Mouse (Mus musculus): ENCODE data around the gene Nkiras1. TPM values are rescaled to one million over a fixed set of nuclear protein-coding genes. Genes with fewer than 3 reads are reported as not detected.
"Not testable (repeated sequence)": the region's sequence is repeated elsewhere in the genome, so short reads cannot be mapped to it uniquely, and the experiment has no call there.

The Nkiras1 gene
- polyA plus RNA-seq, 1 experiment from 2014 or later: 19.3 TPM

- ATAC-seq (replicated peaks; ENCODE audit: insufficient number of reproducible peaks, low FRiP score, low TSS enrichment); H3K27me3 ChIP-seq (ENCODE audit: control insufficient read depth, insufficient read depth, low read length); H3K4me2 ChIP-seq; H3K4me3 ChIP-seq (ENCODE audit: low read depth, low read length); H3K4me1 ChIP-seq (ENCODE audit: control insufficient read depth, insufficient read depth, low read length); H3K9ac ChIP-seq (ENCODE audit: low read depth, low read length); H3K36me3 ChIP-seq (ENCODE audit: control insufficient read depth, insufficient read depth, low read length); H3K9me3 ChIP-seq (replicated peaks; ENCODE audit: control insufficient read depth, low read length); H3K27ac ChIP-seq (ENCODE audit: low read depth, low read length): not testable (repeated sequence)
- 87% methylated on average over 2 of the region's 2 CpGs for WGBS (ENCODE audit: insufficient replicate concordance)
These were observed 34.3 kb upstream of the Nkiras1 start for GRCm38 (mm10) chr14:18236496-18237235.

GRCm38 (mm10) chr14:18237381-18237780 is 33.6 kb upstream of the Nkiras1 start:
- H3K36me3 ChIP-seq (ENCODE audit: control insufficient read depth, insufficient read depth, low read length): no peaks in the 10 kb centered on the region
- no peak for ATAC-seq (replicated peaks; ENCODE audit: insufficient number of reproducible peaks, low FRiP score, low TSS enrichment)
- WGBS (ENCODE audit: insufficient replicate concordance): 74% methylated on average over 4 of the region's 4 CpGs
- H3K4me1 ChIP-seq (ENCODE audit: control insufficient read depth, insufficient read depth, low read length): no peaks in the 10 kb centered on the region
- H3K27ac ChIP-seq (ENCODE audit: low read depth, low read length): no peak overlapping the region
- peak overlapping the region; percentile 88 for H3K4me3 ChIP-seq (ENCODE audit: low read depth, low read length)
- H3K4me2 ChIP-seq: peak overlapping the region; percentile 81
- no peak overlapping the region; the same call in 1 of the 2 replicates for H3K9ac ChIP-seq (ENCODE audit: low read depth, low read length)
- no peaks in the 10 kb centered on the region for H3K27me3 ChIP-seq (ENCODE audit: control insufficient read depth, insufficient read depth, low read length)
- no peaks in the 10 kb centered on the region for H3K9me3 ChIP-seq (replicated peaks; ENCODE audit: control insufficient read depth, low read length)

GRCm38 (mm10) chr14:18238131-18238749 is 32.7 kb upstream of the Nkiras1 start:
- WGBS (ENCODE audit: insufficient replicate concordance): under 1% methylated on average over 71 of the region's 71 CpGs
- Histone ChIP-seq H3K9ac (ENCODE audit: low read depth, low read length) (peak overlapping the region; percentile 78), H3K36me3 (ENCODE audit: control insufficient read depth, insufficient read depth, low read length) (no peaks in the 10 kb centered on the region), H3K4me2 (peak overlapping the region; percentile 81), H3K4me3 (ENCODE audit: low read depth, low read length) (peak overlapping the region; percentile 88), H3K27ac (ENCODE audit: low read depth, low read length) (peak overlapping the region; percentile 94), H3K4me1 (ENCODE audit: control insufficient read depth, insufficient read depth, low read length) (no peaks in the 10 kb centered on the region), H3K27me3 (ENCODE audit: control insufficient read depth, insufficient read depth, low read length) (no peaks in the 10 kb centered on the region), H3K9me3 (replicated peaks; ENCODE audit: control insufficient read depth, low read length) (no peaks in the 10 kb centered on the region)
- ATAC-seq (replicated peaks; ENCODE audit: insufficient number of reproducible peaks, low FRiP score, low TSS enrichment): peak; percentile 91

GRCm38 (mm10) chr14:18238750-18239731 is 31.9 kb upstream of the Nkiras1 start, which contains the start of gene Nr1d2:
Gene Nr1d2, minus strand, starts transcription at chr14:18239127.
- peak; percentile 90 for ATAC-seq (replicated peaks; ENCODE audit: insufficient number of reproducible peaks, low FRiP score, low TSS enrichment)
- Histone ChIP-seq H3K36me3 (ENCODE audit: control insufficient read depth, insufficient read depth, low read length) (no peaks in the 10 kb centered on the region), H3K4me2 (peak within 1 kb of the TSS; percentile 81), H3K27me3 (ENCODE audit: control insufficient read depth, insufficient read depth, low read length) (no peaks in the 10 kb centered on the region), H3K4me3 (ENCODE audit: low read depth, low read length) (peak within 1 kb of the TSS; percentile 88), H3K9me3 (replicated peaks; ENCODE audit: control insufficient read depth, low read length) (no peaks in the 10 kb centered on the region), H3K9ac (ENCODE audit: low read depth, low read length) (peak within 1 kb of the TSS; percentile 78), H3K27ac (ENCODE audit: low read depth, low read length) (peak within 1 kb of the TSS; percentile 94), H3K4me1 (ENCODE audit: control insufficient read depth, insufficient read depth, low read length) (no peaks in the 10 kb centered on the region)
- WGBS (ENCODE audit: insufficient replicate concordance): 1% methylated on average over 54 of the region's 66 CpGs

GRCm38 (mm10) chr14:18240132-18240531 is 30.8 kb upstream of the Nkiras1 start:
- Histone ChIP-seq H3K9ac (ENCODE audit: low read depth, low read length) (no peak overlapping the region), H3K27me3 (ENCODE audit: control insufficient read depth, insufficient read depth, low read length) (no peaks in the 10 kb centered on the region), H3K4me2 (no peak overlapping the region), H3K27ac (ENCODE audit: low read depth, low read length) (no peak overlapping the region), H3K36me3 (ENCODE audit: control insufficient read depth, insufficient read depth, low read length) (no peaks in the 10 kb centered on the region), H3K4me1 (ENCODE audit: control insufficient read depth, insufficient read depth, low read length) (no peaks in the 10 kb centered on the region), H3K9me3 (replicated peaks; ENCODE audit: control insufficient read depth, low read length) (no peaks in the 10 kb centered on the region), H3K4me3 (ENCODE audit: low read depth, low read length) (no peak overlapping the region)
- WGBS (ENCODE audit: insufficient replicate concordance): 62% methylated on average over 7 of the region's 7 CpGs
- ATAC-seq (replicated peaks; ENCODE audit: insufficient number of reproducible peaks, low FRiP score, low TSS enrichment): no peak

GRCm38 (mm10) chr14:18241786-18242185 is 29.1 kb upstream of the Nkiras1 start:
- Histone ChIP-seq H3K9ac (ENCODE audit: low read depth, low read length) (no peak overlapping the region), H3K36me3 (ENCODE audit: control insufficient read depth, insufficient read depth, low read length) (no peaks in the 10 kb centered on the region), H3K4me2 (no peak overlapping the region), H3K27me3 (ENCODE audit: control insufficient read depth, insufficient read depth, low read length) (no peaks in the 10 kb centered on the region), H3K27ac (ENCODE audit: low read depth, low read length) (no peak overlapping the region), H3K4me1 (ENCODE audit: control insufficient read depth, insufficient read depth, low read length) (no peaks in the 10 kb centered on the region), H3K9me3 (replicated peaks; ENCODE audit: control insufficient read depth, low read length) (no peaks in the 10 kb centered on the region), H3K4me3 (ENCODE audit: low read depth, low read length) (no peak overlapping the region)
- no peak for ATAC-seq (replicated peaks; ENCODE audit: insufficient number of reproducible peaks, low FRiP score, low TSS enrichment)
- WGBS (ENCODE audit: insufficient replicate concordance): 84% methylated on average over 4 of the region's 4 CpGs

- ATAC-seq (replicated peaks; ENCODE audit: insufficient number of reproducible peaks, low FRiP score, low TSS enrichment): no peak
- Histone ChIP-seq H3K4me3 (ENCODE audit: low read depth, low read length) (no peak overlapping the region), H3K27me3 (ENCODE audit: control insufficient read depth, insufficient read depth, low read length) (no peaks in the 10 kb centered on the region), H3K9ac (ENCODE audit: low read depth, low read length) (no peak overlapping the region), H3K27ac (ENCODE audit: low read depth, low read length) (no peak overlapping the region), H3K36me3 (ENCODE audit: control insufficient read depth, insufficient read depth, low read length) (no peaks in the 10 kb centered on the region), H3K9me3 (replicated peaks; ENCODE audit: control insufficient read depth, low read length) (no peaks in the 10 kb centered on the region), H3K4me2 (no peak overlapping the region), H3K4me1 (ENCODE audit: control insufficient read depth, insufficient read depth, low read length) (no peaks in the 10 kb centered on the region)
- WGBS (ENCODE audit: insufficient replicate concordance): 81% methylated on average over 21 of the region's 21 CpGs
These were observed 28.3 kb upstream of the Nkiras1 start for GRCm38 (mm10) chr14:18242638-18243130.

- Histone ChIP-seq H3K36me3 (ENCODE audit: control insufficient read depth, insufficient read depth, low read length) (peaks cover 3% of the 10 kb centered on the region; the same call in 1 of the 2 replicates), H3K27ac (ENCODE audit: low read depth, low read length) (no peak overlapping the region), H3K9ac (ENCODE audit: low read depth, low read length) (no peak overlapping the region), H3K4me3 (ENCODE audit: low read depth, low read length) (no peak overlapping the region), H3K27me3 (ENCODE audit: control insufficient read depth, insufficient read depth, low read length) (no peaks in the 10 kb centered on the region), H3K9me3 (replicated peaks; ENCODE audit: control insufficient read depth, low read length) (no peaks in the 10 kb centered on the region), H3K4me2 (no peak overlapping the region), H3K4me1 (ENCODE audit: control insufficient read depth, insufficient read depth, low read length) (no peaks in the 10 kb centered on the region)
- no peak for ATAC-seq (replicated peaks; ENCODE audit: insufficient number of reproducible peaks, low FRiP score, low TSS enrichment)
- WGBS (ENCODE audit: insufficient replicate concordance): 83% methylated on average over 3 of the region's 3 CpGs
These were observed 9.7 kb upstream of the Nkiras1 start for GRCm38 (mm10) chr14:18261203-18261602.
